Mouse (Mus musculus) Patski (cell line): ENCODE results near the gene Btla. TPM values are rescaled to one million over a fixed set of nuclear protein-coding genes. Genes with fewer than 3 reads are reported as not detected.

ENCODE experiments used
- ATAC-seq: fragments of 100-300 bp; one replicate; pipeline ENCODE4 v1.8.0; 2021
- CTCF ChIA-PET: fragments of 350-600 bp; sonication (Branson Sonifier 250); formaldehyde crosslinking; loops from one replicate; lab custom pipeline; 2022; ENCODE audit warnings: inconsistent platforms; lab: Charles Lee
- POLR2A ChIA-PET: fragments of 350-600 bp; sonication (Branson Sonifier 250); formaldehyde crosslinking; loops from one replicate; lab custom pipeline; 2022; ENCODE audit warnings: antibody characterized with exemption, inconsistent platforms; lab: Charles Lee
- DNase-seq: peaks from one replicate; pipeline ENCODE4 v3.0.0-alpha.2; 2011; ENCODE audit warnings: low read depth, low spot score
- H3K27me3 ChIP-seq: fragments of 371-371 bp; one replicate; pipeline ENCODE4 v1.5.1; 2021
- CTCF ChIP-seq: fragments of 100-300 bp; IDR thresholded peaks from one replicate; pipeline ENCODE4 v1.5.1; 2021
- in situ Hi-C: fragments of 300-500 bp; cut with MboI; formaldehyde crosslinking; loops from 3 replicates; pipeline ENCODE4 v1.11.1; 2018; ENCODE audit warnings: low pct_unique_long_range_greater_than_20kb, mixed read lengths
- polyA plus RNA-seq: library from polyadenylated mRNA; unstranded; gene quantifications from one replicate; pipeline ENCODE4 v1.2.3, GENCODE M21; 2021

Btla gene
- polyA plus RNA-seq, 1 experiment from 2014 or later, result not detected

GRCm38 (mm10) chr16:45257567-45257966 is 33.5 kb downstream of the Btla start:
- in situ Hi-C loops, result no loop called here
- no peak for DNase-seq

GRCm38 (mm10) chr16:45259663-45260062 is 35.5 kb downstream of the Btla start:
- no peak for ATAC-seq
- CTCF ChIA-PET, result no interaction called here
- POLR2A ChIA-PET, result no interaction called here
- in situ Hi-C loops, result no loop called here
- no peak for DNase-seq
- peaks cover 11% of the 10 kb centered on the region for H3K27me3 ChIP-seq
- TF ChIP-seq CTCF, result peak; percentile 35

More at GRCm38 (mm10) chr16:45257567-45257966, 33.5 kb downstream of the Btla start:
- ChIA-PET CTCF (no interaction called here), POLR2A (no interaction called here)
- H3K27me3 ChIP-seq, result peaks cover 11% of the 10 kb centered on the region
- ATAC-seq, result no peak
- TF ChIP-seq CTCF, result no peak

- ChIA-PET CTCF (no interaction called here), POLR2A (no interaction called here)
- no peak for DNase-seq
- in situ Hi-C loops, result no loop called here
- peaks cover 11% of the 10 kb centered on the region for H3K27me3 ChIP-seq
- TF ChIP-seq CTCF, result no peak
- no peak for ATAC-seq
Observed at GRCm38 (mm10) chr16:45261321-45261720, 37.2 kb downstream of the Btla start.

- in situ Hi-C loops, result no loop called here
- DNase-seq (no peak), ATAC-seq (no peak)
- ChIA-PET POLR2A (no interaction called here), CTCF (no interaction called here)
- TF ChIP-seq CTCF, result no peak
- peaks cover 5% of the 10 kb centered on the region for H3K27me3 ChIP-seq
Observed at GRCm38 (mm10) chr16:45262051-45262450, 37.9 kb downstream of the Btla start.

- POLR2A ChIA-PET, result no interaction called here
- CTCF ChIA-PET, result no interaction called here
- DNase-seq (no peak), ATAC-seq (no peak)
- TF ChIP-seq CTCF, result no peak
- H3K27me3 ChIP-seq, result peaks cover 9% of the 10 kb centered on the region
- in situ Hi-C loops, result no loop called here
Observed at GRCm38 (mm10) chr16:45269886-45270285, 45.8 kb downstream of the Btla start.

- in situ Hi-C loops, result no loop called here
- peaks cover 20% of the 10 kb centered on the region for H3K27me3 ChIP-seq
- DNase-seq (no peak), ATAC-seq (no peak)
- ChIA-PET POLR2A (no interaction called here), CTCF (interaction anchor here (1.1 to 1.2 kb wide), 2 partner anchors 28 to 347 kb away, joined by 3 read pairs; no protein-coding TSS in a partner anchor)
- TF ChIP-seq CTCF, result peak; percentile 20
Observed at GRCm38 (mm10) chr16:45283093-45283492, 59.0 kb downstream of the Btla start.

- ATAC-seq, result no peak
Observed at GRCm38 (mm10) chr16:45297806-45298205, 73.7 kb downstream of the Btla start.

More at GRCm38 (mm10) chr16:45297806-45298205, 73.7 kb downstream of the Btla start:
- ChIA-PET POLR2A (no interaction called here), CTCF (no interaction called here)
- DNase-seq, result no peak
- in situ Hi-C loops, result no loop called here
- TF ChIP-seq CTCF, result no peak
- H3K27me3 ChIP-seq, result peaks cover 11% of the 10 kb centered on the region

Other genes with a start within 250 kb of the Btla start
- 153 TPM for gene Ccdc80, start 130.9 kb upstream of the Btla start, polyA plus RNA-seq
- gene Slc35a5, start 65.6 kb upstream of the Btla start, polyA plus RNA-seq, result 31.2 TPM
- gene Atg3, start 65.5 kb upstream of the Btla start, polyA plus RNA-seq, result 44.2 TPM
- 0.47 TPM for gene Cd200, start 184.7 kb downstream of the Btla start, polyA plus RNA-seq